Mouse (Mus musculus): ENCODE data around the gene P3h4. TPM values are rescaled to one million over a fixed set of nuclear protein-coding genes. Genes with fewer than 3 reads are reported as not detected.

Gene P3h4
- polyA plus RNA-seq, 1 experiment from 2014 or later: 55.3 TPM

DNA sequence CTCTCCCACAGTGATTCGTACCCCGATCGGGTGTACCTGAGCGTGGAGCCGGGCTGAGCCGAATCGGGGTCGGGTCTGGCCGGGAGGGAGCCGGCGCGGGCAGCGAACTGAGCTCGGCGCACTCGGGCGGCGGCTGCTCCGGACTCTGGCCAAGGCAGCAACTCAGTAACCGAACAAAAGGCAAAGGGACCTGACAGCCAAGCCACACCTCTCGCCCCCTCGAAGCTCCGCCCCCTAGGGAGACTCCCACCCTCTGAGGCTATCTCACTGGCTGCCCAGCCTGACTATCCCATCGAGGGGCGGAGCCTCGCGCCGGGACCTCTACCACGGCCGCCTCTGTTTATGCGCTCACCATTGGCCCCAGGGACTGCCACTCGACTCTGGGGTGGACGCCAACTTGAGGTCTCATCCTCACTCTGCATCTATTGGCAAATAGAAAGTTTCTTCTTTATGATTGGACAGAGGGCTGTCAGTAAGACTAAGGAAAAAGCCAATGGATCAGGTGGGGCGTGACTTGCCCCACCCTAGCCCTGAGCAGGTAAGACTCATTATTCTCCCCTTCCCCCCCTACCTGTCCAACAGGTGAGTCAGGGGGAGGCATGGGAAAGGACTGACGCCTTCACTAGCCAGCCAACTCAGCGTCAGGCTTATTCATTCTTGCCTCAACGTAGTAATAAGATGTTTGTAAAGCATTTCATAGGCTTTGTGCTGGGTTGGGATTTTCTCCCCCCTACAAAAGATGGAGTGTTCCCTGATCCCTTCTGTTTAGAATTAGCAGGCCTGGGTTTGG lies 16.8 kb downstream of the P3h4 start, which contains the start of gene Jup:
Gene Jup (minus strand): TSS at position 164 of the 790 bp plus-strand sequence.
- peak; percentile 97 for ATAC-seq (replicated peaks; ENCODE audit: low FRiP score, low TSS enrichment, low read depth)
- under 1% methylated on average over 37 of the region's 37 CpGs for WGBS
- peaks cover 39% of the 10 kb centered on the region for H3K4me1 ChIP-seq (replicated peaks; ENCODE audit: control insufficient read depth, insufficient read depth, low read length)
- H3K9me3 ChIP-seq (ENCODE audit: control insufficient read depth, low read length): no peaks in the 10 kb centered on the region
- peak within 1 kb of the TSS; percentile 88 for H3K27ac ChIP-seq (ENCODE audit: low read depth)
- H3K9ac ChIP-seq (ENCODE audit: low read length): peak within 1 kb of the TSS; percentile 80
- peak within 1 kb of the TSS; percentile 81 for H3K4me2 ChIP-seq (ENCODE audit: low read length)
- H3K4me3 ChIP-seq (ENCODE audit: low read depth, low read length): peak within 1 kb of the TSS; percentile 78
- peak; percentile 99 for DNase-seq (ENCODE audit: low spot score)
- H3K36me3 ChIP-seq (ENCODE audit: control insufficient read depth, insufficient read depth, low read length): no peaks in the 10 kb centered on the region
- H3K27me3 ChIP-seq (replicated peaks; ENCODE audit: control insufficient read depth, insufficient read depth, low read length): no peaks in the 10 kb centered on the region

DNA sequence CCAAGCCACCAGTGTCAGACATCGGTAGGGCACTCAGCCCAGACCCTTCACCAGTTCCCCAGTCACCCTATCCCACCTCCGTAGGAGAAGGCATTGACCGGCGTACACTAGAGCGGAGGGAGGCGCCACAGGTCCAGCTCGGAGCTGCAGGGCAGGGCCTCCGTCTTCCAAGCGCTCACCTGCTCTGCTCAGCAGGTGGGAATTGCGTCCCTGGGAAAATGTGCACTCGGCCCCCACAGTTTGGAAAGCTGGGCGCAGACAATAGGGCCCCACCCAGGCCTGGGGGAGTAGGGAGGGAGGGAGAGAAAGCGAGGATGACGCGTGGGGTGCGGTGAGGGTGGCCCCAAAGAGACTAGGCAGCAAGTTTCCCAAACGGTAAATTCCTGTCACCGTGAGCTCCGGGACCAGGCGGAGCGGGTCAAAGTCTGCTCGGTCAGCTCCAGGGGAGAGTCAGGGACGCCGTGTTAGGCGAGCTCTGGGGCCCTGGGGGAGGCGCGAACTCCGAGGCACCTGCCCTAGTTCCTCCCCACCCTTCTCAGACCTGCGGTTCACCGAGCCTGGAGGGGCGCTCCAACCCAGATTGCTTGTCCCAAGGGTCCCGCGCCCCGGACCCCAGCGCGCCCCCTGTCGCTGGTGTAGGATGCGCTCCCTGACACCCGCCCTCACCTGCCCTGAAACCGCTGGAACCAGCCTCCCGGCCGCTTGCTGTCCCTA lies 17.6 kb downstream of the P3h4 start:
- no peaks in the 10 kb centered on the region for H3K36me3 ChIP-seq (ENCODE audit: control insufficient read depth, insufficient read depth, low read length)
- under 1% methylated on average over 42 of the region's 42 CpGs for WGBS

DNA sequence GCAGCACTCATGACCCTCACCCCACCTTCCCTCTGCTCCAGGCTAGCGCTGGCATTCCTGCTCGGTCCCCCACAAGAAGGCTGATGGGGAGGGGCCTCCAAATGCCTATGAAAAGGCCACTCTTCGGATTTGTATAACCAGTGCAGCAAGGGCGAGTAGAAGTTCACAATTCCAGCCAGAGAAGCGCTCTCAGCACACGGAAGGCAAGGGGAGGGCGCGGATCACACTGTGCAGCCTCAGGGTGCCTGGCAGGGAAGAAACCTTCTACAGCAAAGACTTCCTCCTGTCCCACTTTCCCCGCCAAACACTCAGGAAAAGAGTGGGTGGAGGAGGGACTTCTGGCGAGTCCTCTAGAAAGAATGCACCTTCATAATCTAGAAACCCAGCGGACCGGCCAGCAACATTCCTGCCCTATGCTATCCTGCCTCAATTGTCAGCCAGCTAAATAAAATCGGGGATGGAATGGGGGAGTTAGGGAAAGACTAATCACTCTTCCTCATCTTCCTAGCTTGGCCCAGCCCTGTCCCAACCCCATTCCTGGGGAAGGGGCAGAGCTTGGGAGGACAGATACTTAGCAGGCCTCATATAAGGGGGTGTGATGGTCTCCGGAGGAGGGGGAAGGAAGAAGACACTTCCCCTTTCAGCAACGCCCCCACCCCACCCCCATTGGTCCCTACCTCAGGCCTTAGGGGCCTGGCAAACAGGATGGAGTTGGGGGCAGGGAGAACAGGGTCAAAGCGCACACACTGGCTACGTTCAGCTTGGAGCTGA lies 18.6 kb downstream of the P3h4 start:
- H3K9ac ChIP-seq (ENCODE audit: low read length): peak overlapping the region; percentile 80
- H3K4me1 ChIP-seq (replicated peaks; ENCODE audit: control insufficient read depth, insufficient read depth, low read length): peaks cover 35% of the 10 kb centered on the region
- H3K9me3 ChIP-seq (ENCODE audit: control insufficient read depth, low read length): no peaks in the 10 kb centered on the region
- peak overlapping the region; percentile 88 for H3K27ac ChIP-seq (ENCODE audit: low read depth)
- ATAC-seq (replicated peaks; ENCODE audit: low FRiP score, low TSS enrichment, low read depth): 0 out of 2 replicates have a peak, but pooled peaks have one; percentile 10
- no peaks in the 10 kb centered on the region for H3K36me3 ChIP-seq (ENCODE audit: control insufficient read depth, insufficient read depth, low read length)
- DNase-seq (ENCODE audit: low spot score): no peak
- H3K4me2 ChIP-seq (ENCODE audit: low read length): peak overlapping the region; percentile 81
- WGBS: 17% methylated on average over 17 of the region's 17 CpGs
- H3K27me3 ChIP-seq (replicated peaks; ENCODE audit: control insufficient read depth, insufficient read depth, low read length): no peaks in the 10 kb centered on the region
- H3K4me3 ChIP-seq (ENCODE audit: low read depth, low read length): peak overlapping the region; percentile 78

More for the DNA sequence above, 17.6 kb downstream of the P3h4 start:
- H3K9me3 ChIP-seq (ENCODE audit: control insufficient read depth, low read length): no peaks in the 10 kb centered on the region
- peak overlapping the region; percentile 81 for H3K4me2 ChIP-seq (ENCODE audit: low read length)
- peaks cover 38% of the 10 kb centered on the region for H3K4me1 ChIP-seq (replicated peaks; ENCODE audit: control insufficient read depth, insufficient read depth, low read length)
- ATAC-seq (replicated peaks; ENCODE audit: low FRiP score, low TSS enrichment, low read depth): peak; percentile 26
- peak overlapping the region; percentile 88 for H3K27ac ChIP-seq (ENCODE audit: low read depth)
- peak overlapping the region; percentile 78 for H3K4me3 ChIP-seq (ENCODE audit: low read depth, low read length)
- DNase-seq (ENCODE audit: low spot score): no peak
- peak overlapping the region; percentile 80 for H3K9ac ChIP-seq (ENCODE audit: low read length)
- H3K27me3 ChIP-seq (replicated peaks; ENCODE audit: control insufficient read depth, insufficient read depth, low read length): no peaks in the 10 kb centered on the region

DNA sequence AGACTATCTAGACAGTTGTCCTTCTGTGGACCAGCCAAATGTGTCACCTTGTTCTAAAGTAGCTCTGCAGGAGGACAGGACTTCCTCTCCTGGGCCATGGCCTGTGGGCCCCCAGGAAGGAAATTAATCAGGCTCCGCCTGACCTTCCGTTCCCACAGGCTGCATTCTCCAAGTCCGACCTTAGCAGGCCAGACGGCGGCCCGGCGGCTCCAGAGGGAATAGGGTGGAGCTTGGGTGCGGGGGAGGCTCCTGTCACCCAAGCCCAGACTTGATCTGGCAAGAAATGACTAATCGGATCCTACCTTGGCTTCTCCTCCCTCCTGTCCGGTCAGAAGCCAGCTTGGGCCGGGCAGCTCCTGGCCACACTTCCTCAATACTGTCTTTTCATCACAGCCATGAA lies 19.4 kb downstream of the P3h4 start:
- peak overlapping the region; percentile 88 for H3K27ac ChIP-seq (ENCODE audit: low read depth)
- ATAC-seq (replicated peaks; ENCODE audit: low FRiP score, low TSS enrichment, low read depth) (no peak; the same call in 1 of the 2 replicates), DNase-seq (ENCODE audit: low spot score) (no peak)
- H3K4me2 ChIP-seq (ENCODE audit: low read length): peak overlapping the region; percentile 81
- H3K36me3 ChIP-seq (ENCODE audit: control insufficient read depth, insufficient read depth, low read length): no peaks in the 10 kb centered on the region
- WGBS: 25% methylated on average over 11 of the region's 11 CpGs
- H3K4me1 ChIP-seq (replicated peaks; ENCODE audit: control insufficient read depth, insufficient read depth, low read length): peaks cover 44% of the 10 kb centered on the region
- H3K9me3 ChIP-seq (ENCODE audit: control insufficient read depth, low read length): no peaks in the 10 kb centered on the region
- H3K27me3 ChIP-seq (replicated peaks; ENCODE audit: control insufficient read depth, insufficient read depth, low read length): no peaks in the 10 kb centered on the region
- peak overlapping the region; percentile 78 for H3K4me3 ChIP-seq (ENCODE audit: low read depth, low read length)
- H3K9ac ChIP-seq (ENCODE audit: low read length): no peak overlapping the region

DNA sequence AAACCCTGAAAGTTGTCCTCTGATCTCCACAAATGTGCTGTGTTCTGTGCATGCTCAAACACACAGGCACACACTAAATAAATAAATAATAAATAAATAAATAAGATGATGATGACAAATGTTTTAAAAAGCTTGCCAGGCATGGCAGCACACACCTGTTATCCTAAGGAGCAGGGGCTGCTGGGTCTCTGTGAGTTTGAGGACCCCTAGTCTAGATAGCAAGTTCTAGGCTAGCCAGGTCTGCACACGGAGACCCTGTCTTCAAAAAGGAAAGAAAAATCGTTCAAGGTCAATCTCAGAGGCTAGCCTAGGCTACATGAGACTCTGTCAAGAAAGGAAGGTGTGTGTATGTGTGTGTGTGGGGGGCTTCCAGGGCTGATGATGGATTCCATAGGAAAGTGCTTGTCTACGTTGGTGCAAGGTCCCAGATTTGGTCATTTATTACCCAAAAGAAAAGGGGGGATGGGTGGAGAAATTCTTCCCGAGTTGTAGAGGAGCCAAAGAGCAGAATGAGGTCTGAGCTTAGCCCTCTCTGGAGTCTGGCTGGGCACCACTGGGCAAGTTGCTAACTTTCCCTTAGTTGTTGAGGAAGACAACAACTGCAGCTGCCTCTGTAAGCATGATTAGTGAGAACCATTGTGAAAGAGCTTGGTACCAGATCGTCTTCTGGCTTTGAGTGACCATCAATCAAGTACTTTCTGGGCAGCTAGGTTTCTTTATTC lies 20.1 kb downstream of the P3h4 start:
- H3K4me1 ChIP-seq (replicated peaks; ENCODE audit: control insufficient read depth, insufficient read depth, low read length): peaks cover 50% of the 10 kb centered on the region
- DNase-seq (ENCODE audit: low spot score): no peak
- 48% methylated on average over 5 of the region's 5 CpGs for WGBS
- H3K27me3 ChIP-seq (replicated peaks; ENCODE audit: control insufficient read depth, insufficient read depth, low read length): no peaks in the 10 kb centered on the region
- no peaks in the 10 kb centered on the region for H3K36me3 ChIP-seq (ENCODE audit: control insufficient read depth, insufficient read depth, low read length)
- no peak overlapping the region for H3K4me3 ChIP-seq (ENCODE audit: low read depth, low read length)
- no peak overlapping the region for H3K9ac ChIP-seq (ENCODE audit: low read length)
- H3K9me3 ChIP-seq (ENCODE audit: control insufficient read depth, low read length): no peaks in the 10 kb centered on the region
- H3K4me2 ChIP-seq (ENCODE audit: low read length): peak overlapping the region; percentile 81
- no peak for ATAC-seq (replicated peaks; ENCODE audit: low FRiP score, low TSS enrichment, low read depth)
- peak overlapping the region; percentile 51; the same call in 1 of the 2 replicates for H3K27ac ChIP-seq (ENCODE audit: low read depth)

DNA sequence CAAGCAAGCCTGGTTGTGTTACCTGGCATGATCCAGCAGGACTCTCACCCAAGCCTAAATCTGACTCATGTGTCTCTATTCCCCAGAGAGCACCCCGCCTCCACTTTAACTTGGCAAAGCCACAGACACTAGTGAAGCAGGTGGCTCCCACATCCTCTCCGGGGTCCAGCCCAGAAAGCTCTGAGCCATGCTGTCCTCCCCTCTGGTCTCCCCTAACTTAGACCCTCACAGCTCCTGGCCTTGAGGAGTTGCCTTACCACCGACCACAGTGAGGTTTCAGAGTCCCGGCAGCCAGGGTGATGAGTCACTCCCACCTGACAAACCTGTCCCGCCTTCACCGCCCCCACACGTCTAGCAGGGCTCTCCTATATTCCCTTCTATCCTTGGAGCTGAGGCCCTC lies 20.9 kb downstream of the P3h4 start:
- Histone ChIP-seq H3K27ac (ENCODE audit: low read depth) (no peak overlapping the region), H3K9me3 (ENCODE audit: control insufficient read depth, low read length) (no peaks in the 10 kb centered on the region), H3K4me3 (ENCODE audit: low read depth, low read length) (no peak overlapping the region), H3K4me1 (replicated peaks; ENCODE audit: control insufficient read depth, insufficient read depth, low read length) (peaks cover 51% of the 10 kb centered on the region), H3K27me3 (replicated peaks; ENCODE audit: control insufficient read depth, insufficient read depth, low read length) (no peaks in the 10 kb centered on the region), H3K36me3 (ENCODE audit: control insufficient read depth, insufficient read depth, low read length) (no peaks in the 10 kb centered on the region), H3K9ac (ENCODE audit: low read length) (no peak overlapping the region), H3K4me2 (ENCODE audit: low read length) (no peak overlapping the region)
- 63% methylated on average over 7 of the region's 7 CpGs for WGBS
- ATAC-seq (replicated peaks; ENCODE audit: low FRiP score, low TSS enrichment, low read depth) (no peak), DNase-seq (ENCODE audit: low spot score) (no peak)

DNA sequence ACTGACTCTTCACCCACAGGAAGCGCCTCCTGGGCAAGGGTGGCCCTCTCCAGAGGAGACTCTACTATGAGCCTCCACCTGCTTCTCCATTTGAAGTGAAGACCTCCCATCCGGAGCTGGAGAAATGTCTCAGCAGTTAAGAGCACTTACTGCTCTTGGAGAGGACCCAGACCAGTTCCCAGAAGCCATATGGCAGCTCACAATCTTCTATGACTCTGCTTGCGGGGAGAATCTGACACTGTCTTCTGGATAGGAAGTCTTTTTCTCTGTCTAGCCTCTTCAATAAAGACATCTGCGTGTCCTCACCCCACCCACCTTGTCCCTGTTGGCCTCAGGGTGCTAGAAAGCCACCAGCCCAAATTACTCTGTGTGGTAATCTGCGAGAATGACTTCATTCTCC lies 21.7 kb downstream of the P3h4 start:
- ATAC-seq (replicated peaks; ENCODE audit: low FRiP score, low TSS enrichment, low read depth): no peak
- DNase-seq (ENCODE audit: low spot score): no peak
- Histone ChIP-seq H3K9ac (ENCODE audit: low read length) (no peak overlapping the region), H3K4me1 (replicated peaks; ENCODE audit: control insufficient read depth, insufficient read depth, low read length) (peaks cover 59% of the 10 kb centered on the region), H3K27ac (ENCODE audit: low read depth) (no peak overlapping the region), H3K4me3 (ENCODE audit: low read depth, low read length) (no peak overlapping the region), H3K36me3 (ENCODE audit: control insufficient read depth, insufficient read depth, low read length) (no peaks in the 10 kb centered on the region), H3K27me3 (replicated peaks; ENCODE audit: control insufficient read depth, insufficient read depth, low read length) (no peaks in the 10 kb centered on the region), H3K9me3 (ENCODE audit: control insufficient read depth, low read length) (no peaks in the 10 kb centered on the region), H3K4me2 (ENCODE audit: low read length) (no peak overlapping the region)
- 83% methylated on average over 5 of the region's 5 CpGs for WGBS

DNA sequence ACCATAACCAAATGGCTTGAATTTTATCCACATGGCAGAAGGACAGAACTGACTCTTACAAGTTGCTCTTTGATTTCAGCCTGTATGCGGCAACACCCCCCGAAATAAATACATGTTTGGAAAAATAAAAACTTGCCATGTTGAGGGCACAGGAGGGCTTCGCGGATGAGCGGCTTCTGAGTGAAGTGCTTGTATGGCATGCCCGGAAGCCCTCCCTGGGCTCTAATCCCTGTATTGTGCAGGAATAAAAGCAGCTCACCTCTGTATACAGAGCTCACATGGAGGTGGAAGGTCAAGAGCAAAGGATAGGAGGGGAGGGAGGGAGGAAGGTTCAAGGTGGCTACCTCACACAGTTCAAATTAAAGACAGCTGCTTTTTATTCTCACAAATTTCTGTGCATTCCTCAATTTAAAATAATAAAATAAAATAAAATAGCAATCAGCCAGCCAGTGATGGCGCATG lies 22.7 kb downstream of the P3h4 start:
- no peak for ATAC-seq (replicated peaks; ENCODE audit: low FRiP score, low TSS enrichment, low read depth)
- Histone ChIP-seq H3K4me3 (ENCODE audit: low read depth, low read length) (no peak overlapping the region), H3K9me3 (ENCODE audit: control insufficient read depth, low read length) (no peaks in the 10 kb centered on the region), H3K4me2 (ENCODE audit: low read length) (no peak overlapping the region), H3K4me1 (replicated peaks; ENCODE audit: control insufficient read depth, insufficient read depth, low read length) (peaks cover 70% of the 10 kb centered on the region), H3K27me3 (replicated peaks; ENCODE audit: control insufficient read depth, insufficient read depth, low read length) (no peaks in the 10 kb centered on the region), H3K36me3 (ENCODE audit: control insufficient read depth, insufficient read depth, low read length) (no peaks in the 10 kb centered on the region), H3K9ac (ENCODE audit: low read length) (no peak overlapping the region), H3K27ac (ENCODE audit: low read depth) (no peak overlapping the region)
- WGBS: 94% methylated on average over 7 of the region's 7 CpGs
- DNase-seq (ENCODE audit: low spot score): no peak

Measured in intestine, embryonic 14.5 days (tissue).